Mouse (Mus musculus) kidney, embryonic 14.5 days (tissue): ENCODE results near the gene Ghr. TPM values are rescaled to one million over a fixed set of nuclear protein-coding genes. Genes with fewer than 3 reads are reported as not detected.

Experiments
- ATAC-seq: fragments of 200-750 bp; cut with Nextera tagmentation; 2 replicates; pipeline ENCODE4 v1.8.0; 2017; ENCODE audit warnings: moderate number of reproducible peaks, mild to moderate bottlenecking, moderate TSS enrichment, moderate library complexity; ENCODE audit not compliant: low FRiP score, low TSS enrichment
- H3K27ac ChIP-seq: fragments of 300-500 bp; sonication (generic); 2 replicates; pipeline ENCODE4 v1.5.1; 2014; ENCODE audit warnings: low read depth, mild to moderate bottlenecking, low read length, moderate library complexity, mixed read lengths
- H3K27me3 ChIP-seq: fragments of 300-500 bp; sonication (generic); 2 replicates; pipeline ENCODE4 v1.6.1; 2014; ENCODE audit warnings: mild to moderate bottlenecking, low read length; ENCODE audit not compliant: control insufficient read depth, insufficient read depth
- H3K36me3 ChIP-seq: fragments of 300-500 bp; sonication (generic); 2 replicates; pipeline ENCODE4 v1.6.1; 2014; ENCODE audit warnings: low read length, mixed read lengths; ENCODE audit not compliant: control insufficient read depth, insufficient read depth
- H3K4me1 ChIP-seq: fragments of 300-500 bp; sonication (generic); 2 replicates; pipeline ENCODE4 v1.6.1; 2014; ENCODE audit warnings: low read length, mixed read lengths; ENCODE audit not compliant: control insufficient read depth, insufficient read depth
- H3K4me2 ChIP-seq: fragments of 300-500 bp; sonication (generic); replicated peaks from 2 replicates; pipeline ENCODE4 v1.6.1; 2014; ENCODE audit warnings: low read depth, mild to moderate bottlenecking, low read length
- H3K4me3 ChIP-seq: fragments of 300-500 bp; sonication (generic); 2 replicates; pipeline ENCODE4 v1.5.1; 2014; ENCODE audit warnings: mild to moderate bottlenecking, low read length
- H3K9ac ChIP-seq: fragments of 300-500 bp; sonication (generic); 2 replicates; pipeline ENCODE4 v1.6.1; 2014; ENCODE audit warnings: low read depth, mild to moderate bottlenecking, low read length, moderate library complexity
- H3K9me3 ChIP-seq: fragments of 300-500 bp; sonication (generic); 2 replicates; pipeline ENCODE4 v1.6.1; 2016; ENCODE audit warnings: low read length; ENCODE audit not compliant: control insufficient read depth
- WGBS: fragments of 180-500 bp; shearing (Covaris S2); extraction: QIAGEN DNeasy Blood & Tissue Kit; methylation state at CpG from one replicate; pipeline ENCODE4 v1.1.7; 2014; 5-methylcytosine and 5-hydroxymethylcytosine counted together
- polyA plus RNA-seq: library from polyadenylated mRNA; unstranded; fragments of >200 nt; fragmentation: Nextera tagmentation; extraction: Ambion mirVana; gene quantifications from 2 replicates; pipeline ENCODE4 v1.2.1, GENCODE M21; 2014

The Ghr gene
- polyA plus RNA-seq, 1 experiment from 2014 or later: 81.9 TPM

DNA sequence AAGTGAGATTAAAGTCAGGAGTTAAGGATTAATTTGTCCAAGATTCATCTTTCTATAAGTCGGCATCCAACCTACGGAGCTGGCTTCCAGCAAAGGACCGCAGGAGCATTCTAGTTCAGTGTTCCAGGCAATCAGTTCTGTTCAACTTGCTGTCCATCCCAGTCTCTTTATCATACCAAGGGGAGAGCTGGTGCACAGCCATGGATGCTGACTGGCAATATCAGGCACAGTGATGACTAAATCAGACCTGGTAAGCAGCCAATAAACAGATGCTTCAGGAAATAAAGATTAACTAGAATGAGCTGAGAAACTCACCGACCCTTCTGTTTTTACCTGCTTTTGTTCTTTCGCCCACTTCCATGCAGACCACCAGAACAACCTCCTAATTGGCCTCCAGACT lies 154.3 kb downstream of the Ghr start:
- no peak overlapping the region for H3K27ac ChIP-seq
- WGBS: 85% methylated on average over 5 of the region's 5 CpGs
- ATAC-seq: no peak

DNA sequence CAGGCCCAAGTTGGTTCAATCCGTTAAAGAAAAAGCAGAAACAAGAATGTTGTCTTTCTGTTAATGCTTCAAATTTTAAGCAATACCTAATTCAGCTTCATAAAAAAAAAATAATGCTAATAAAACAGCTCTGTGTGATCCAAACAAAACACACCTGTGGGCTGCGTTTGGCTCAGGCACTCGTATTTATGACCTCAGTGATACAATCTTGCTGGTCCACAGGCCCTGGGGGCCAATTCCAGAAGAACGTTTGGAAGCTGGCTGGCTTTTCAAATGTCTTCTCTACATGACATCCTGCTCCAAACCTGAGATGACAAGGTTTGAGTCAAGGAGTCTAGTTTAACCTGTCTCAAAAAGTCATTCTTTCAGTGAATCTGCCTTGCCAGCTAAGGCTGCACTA lies 156.9 kb downstream of the Ghr start:
- no peak for ATAC-seq
- 25% methylated on average over 4 of the region's 4 CpGs for WGBS

More for the DNA sequence above, 154.3 kb downstream of the Ghr start:
- H3K36me3 ChIP-seq: no peaks in the 10 kb centered on the region
- H3K4me1 ChIP-seq: peaks cover 21% of the 10 kb centered on the region; the same call in 1 of the 2 replicates
- H3K4me3 ChIP-seq: no peak overlapping the region
- H3K27me3 ChIP-seq: no peaks in the 10 kb centered on the region
- no peaks in the 10 kb centered on the region for H3K9me3 ChIP-seq
- no peak overlapping the region for H3K4me2 ChIP-seq
- no peak overlapping the region for H3K9ac ChIP-seq

DNA sequence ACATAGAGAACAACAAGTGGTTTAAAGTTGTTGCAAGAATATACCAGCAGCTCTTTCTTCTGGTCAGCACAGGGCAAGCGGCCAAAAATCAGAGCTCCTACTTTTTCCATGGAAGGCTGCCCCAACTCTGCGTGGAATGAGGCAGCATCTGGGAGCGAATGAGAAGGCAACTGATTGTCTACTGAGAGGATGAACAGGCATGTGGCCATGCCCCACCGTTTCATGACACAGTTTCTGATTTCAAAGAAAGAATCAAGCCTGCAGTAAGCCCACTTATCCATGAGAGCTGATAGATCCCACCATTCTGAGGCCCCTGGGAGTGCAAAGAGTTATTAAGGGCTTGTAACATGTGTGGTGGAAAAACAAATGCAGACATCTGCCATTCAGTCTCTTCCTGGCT lies 160.1 kb downstream of the Ghr start:
- Histone ChIP-seq H3K9me3 (no peaks in the 10 kb centered on the region), H3K27me3 (no peaks in the 10 kb centered on the region), H3K4me3 (no peak overlapping the region), H3K4me2 (no peak overlapping the region), H3K4me1 (0 out of 2 replicates have a peak, but pooled peaks cover 4% of the 10 kb centered on the region), H3K27ac (no peak overlapping the region), H3K9ac (no peak overlapping the region), H3K36me3 (no peaks in the 10 kb centered on the region)
- 77% methylated on average over 4 of the region's 4 CpGs for WGBS
- no peak for ATAC-seq

More for the DNA sequence above, 156.9 kb downstream of the Ghr start:
- H3K27ac ChIP-seq: no peak overlapping the region
- no peaks in the 10 kb centered on the region for H3K27me3 ChIP-seq
- H3K9ac ChIP-seq: no peak overlapping the region
- no peaks in the 10 kb centered on the region for H3K36me3 ChIP-seq
- no peak overlapping the region for H3K4me3 ChIP-seq
- H3K4me1 ChIP-seq: 0 out of 2 replicates have a peak, but pooled peaks cover 7% of the 10 kb centered on the region
- H3K9me3 ChIP-seq: no peaks in the 10 kb centered on the region
- no peak overlapping the region for H3K4me2 ChIP-seq

DNA sequence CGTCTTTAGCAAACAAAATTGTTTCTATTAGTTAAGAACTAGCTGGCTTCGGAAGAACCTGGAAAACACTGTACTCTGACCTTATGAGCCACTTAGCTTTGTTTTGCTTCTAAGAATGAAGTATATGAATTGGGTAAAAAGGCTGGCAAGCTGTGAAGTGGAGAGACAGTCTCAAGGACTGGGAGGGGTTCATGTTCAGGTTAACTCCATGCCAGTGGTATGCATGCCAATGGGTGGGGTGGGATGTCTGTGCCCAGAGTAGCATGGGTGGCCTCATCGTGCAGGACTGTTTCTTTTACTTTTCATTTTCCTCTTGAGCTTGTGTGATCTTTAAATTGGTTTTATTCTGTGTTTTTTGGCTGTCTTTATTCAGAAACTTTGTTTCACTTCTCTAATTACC lies 165.6 kb downstream of the Ghr start:
- H3K9me3 ChIP-seq: no peaks in the 10 kb centered on the region
- H3K27me3 ChIP-seq: no peaks in the 10 kb centered on the region
- H3K4me3 ChIP-seq: no peak overlapping the region
- H3K4me1 ChIP-seq: no peaks in the 10 kb centered on the region
- 89% methylated on average over 3 of the region's 3 CpGs for WGBS
- no peak overlapping the region for H3K9ac ChIP-seq
- H3K27ac ChIP-seq: no peak overlapping the region
- H3K36me3 ChIP-seq: no peaks in the 10 kb centered on the region
- H3K4me2 ChIP-seq: no peak overlapping the region
- no peak for ATAC-seq

DNA sequence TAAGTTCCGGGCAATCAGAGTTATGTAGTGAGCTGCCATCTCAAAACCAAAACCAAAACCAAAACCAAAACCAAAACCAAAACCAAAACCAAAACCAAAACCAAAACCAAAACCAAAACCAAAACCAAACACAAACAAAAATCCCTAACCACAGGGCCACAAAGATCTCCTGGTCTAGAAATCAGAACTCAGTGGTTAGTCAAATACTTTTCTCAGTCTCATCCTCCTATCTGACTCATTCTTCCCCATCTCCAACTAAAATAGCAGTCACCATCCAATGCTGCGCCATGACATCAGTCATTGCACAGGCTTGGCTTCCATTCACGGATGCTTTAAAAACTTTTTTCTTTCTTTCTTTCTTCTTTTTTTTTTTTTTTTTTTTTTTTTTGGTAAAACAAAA lies 170.2 kb downstream of the Ghr start:
- no peaks in the 10 kb centered on the region for H3K27me3 ChIP-seq
- H3K9me3 ChIP-seq: no peaks in the 10 kb centered on the region
- H3K36me3 ChIP-seq: no peaks in the 10 kb centered on the region
- no peak overlapping the region for H3K9ac ChIP-seq
- WGBS: 95% methylated on average over 3 of the region's 3 CpGs
- H3K4me3 ChIP-seq: no peak overlapping the region
- no peak overlapping the region for H3K4me2 ChIP-seq
- ATAC-seq: no peak
- H3K27ac ChIP-seq: no peak overlapping the region
- H3K4me1 ChIP-seq: no peaks in the 10 kb centered on the region

DNA sequence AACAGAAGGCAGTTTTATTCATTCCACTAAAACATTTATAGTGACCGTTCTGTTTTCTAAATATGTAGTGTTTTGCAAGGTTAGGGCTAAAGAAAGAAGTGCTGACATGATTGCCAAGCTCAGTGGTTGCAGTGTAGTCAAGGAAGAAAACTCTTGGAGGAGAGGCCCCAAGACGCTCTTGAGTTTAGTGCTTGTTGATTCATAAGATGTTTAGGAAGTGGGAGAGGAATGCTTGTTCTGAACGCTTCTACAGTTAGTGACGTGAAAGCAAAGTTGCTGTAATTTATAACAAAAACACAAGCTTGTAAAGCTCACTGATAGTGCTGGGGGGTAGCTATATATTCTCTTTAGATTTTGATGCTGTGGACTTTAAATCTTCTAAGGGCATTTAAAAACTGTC lies 174.8 kb downstream of the Ghr start:
- Histone ChIP-seq H3K9me3 (no peaks in the 10 kb centered on the region), H3K4me2 (no peak overlapping the region), H3K36me3 (no peaks in the 10 kb centered on the region), H3K4me1 (no peaks in the 10 kb centered on the region), H3K27me3 (no peaks in the 10 kb centered on the region), H3K4me3 (no peak overlapping the region), H3K9ac (no peak overlapping the region), H3K27ac (no peak overlapping the region)
- no peak for ATAC-seq
- 59% methylated on average over 4 of the region's 4 CpGs for WGBS

DNA sequence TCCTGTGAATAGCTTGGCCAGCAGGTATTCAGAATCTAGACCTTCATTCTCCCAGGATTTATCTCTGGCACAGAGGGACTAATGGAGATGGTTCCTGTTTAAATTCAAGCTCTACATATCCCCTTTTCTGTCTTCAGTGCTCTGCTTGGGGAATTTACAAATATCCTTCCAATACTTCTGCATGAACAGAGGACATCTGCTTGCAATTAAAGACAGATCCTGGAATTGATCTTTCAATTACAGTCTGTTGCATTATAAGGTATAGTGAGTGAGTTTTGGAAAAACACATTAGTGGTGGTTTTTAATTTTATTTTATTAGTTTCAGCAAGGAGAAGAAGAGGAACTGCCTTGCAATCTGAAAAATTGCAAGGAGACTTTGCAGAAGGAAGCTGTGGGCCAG lies 184.1 kb downstream of the Ghr start:
- Histone ChIP-seq H3K36me3 (no peaks in the 10 kb centered on the region), H3K4me3 (no peak overlapping the region), H3K27me3 (no peaks in the 10 kb centered on the region), H3K4me2 (no peak overlapping the region), H3K9ac (no peak overlapping the region), H3K9me3 (no peaks in the 10 kb centered on the region), H3K27ac (no peak overlapping the region), H3K4me1 (peaks cover 5% of the 10 kb centered on the region; the same call in 1 of the 2 replicates)
- no peak for ATAC-seq

DNA sequence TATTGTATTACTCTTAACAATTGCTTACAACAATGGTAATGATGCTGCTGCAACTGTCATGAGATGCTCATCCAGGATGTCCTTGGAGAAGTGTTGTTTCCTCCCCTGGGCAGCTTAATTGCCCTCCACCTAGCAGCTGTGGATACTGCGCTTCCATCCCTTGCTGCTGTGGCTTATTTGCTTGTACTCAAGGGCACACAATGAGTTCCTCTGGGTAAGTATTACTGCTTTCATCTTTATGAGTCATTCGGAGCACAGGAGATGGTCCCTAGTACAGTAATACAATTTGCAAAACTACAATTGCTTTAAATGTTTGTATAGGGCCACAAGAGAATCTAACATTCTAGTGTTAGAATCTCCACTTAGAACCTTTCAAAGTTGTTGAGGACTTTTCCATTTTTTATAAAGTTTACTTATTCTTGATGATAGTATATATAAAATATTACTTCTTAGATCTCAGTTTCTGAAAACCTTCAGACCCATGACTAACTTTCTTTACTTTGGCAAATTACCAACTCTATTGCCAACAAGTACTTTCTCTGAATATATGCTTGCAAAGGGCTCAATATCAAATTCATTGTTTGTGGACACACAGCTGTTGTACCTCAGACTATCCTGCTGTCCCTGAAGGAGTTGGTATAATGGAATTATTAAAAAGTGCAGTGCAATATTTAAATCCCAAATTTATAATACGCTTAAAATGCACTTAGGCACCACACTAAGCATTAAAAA lies 185.8 kb downstream of the Ghr start:
- H3K27ac ChIP-seq: no peak overlapping the region
- no peaks in the 10 kb centered on the region; the same call in 1 of the 2 replicates for H3K9me3 ChIP-seq
- no peak overlapping the region for H3K9ac ChIP-seq
- 75% methylated on average over 3 of the region's 3 CpGs for WGBS
- H3K36me3 ChIP-seq: no peaks in the 10 kb centered on the region
- no peak for ATAC-seq
- no peak overlapping the region for H3K4me2 ChIP-seq
- H3K27me3 ChIP-seq: no peaks in the 10 kb centered on the region
- peaks cover 5% of the 10 kb centered on the region; the same call in 1 of the 2 replicates for H3K4me1 ChIP-seq
- H3K4me3 ChIP-seq: no peak overlapping the region

DNA sequence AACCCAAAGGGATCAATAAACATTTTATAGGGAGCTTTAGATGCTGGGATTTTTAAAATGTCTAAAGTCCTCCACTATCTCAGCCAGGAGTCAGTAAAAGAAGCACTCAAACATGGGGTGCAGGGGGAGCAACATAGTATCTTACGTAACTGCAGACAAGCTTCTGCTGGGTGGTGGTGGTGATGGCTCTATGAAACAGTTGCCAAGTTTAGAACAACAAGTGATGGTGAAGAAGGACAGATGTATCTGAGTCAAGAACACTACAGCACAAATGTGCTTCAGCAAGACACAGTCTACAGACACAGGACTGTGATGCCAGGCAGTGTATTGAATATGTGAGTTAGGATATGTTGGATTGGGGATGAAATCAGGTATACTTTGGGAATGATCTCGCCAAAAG lies 187.1 kb downstream of the Ghr start:
- ATAC-seq: no peak
- Histone ChIP-seq H3K4me2 (no peak overlapping the region), H3K27me3 (no peaks in the 10 kb centered on the region), H3K4me1 (peaks cover 5% of the 10 kb centered on the region; the same call in 1 of the 2 replicates), H3K9ac (no peak overlapping the region), H3K4me3 (no peak overlapping the region), H3K9me3 (no peaks in the 10 kb centered on the region; the same call in 1 of the 2 replicates), H3K36me3 (no peaks in the 10 kb centered on the region), H3K27ac (no peak overlapping the region)
- WGBS: 87% methylated on average over 2 of the region's 2 CpGs
